Mouse (Mus musculus) liver, embryonic 11.5 days (tissue): ENCODE results near the gene Gas2. TPM values are rescaled to one million over a fixed set of nuclear protein-coding genes. Genes with fewer than 3 reads are reported as not detected.

Experiments used
- ATAC-seq: fragments of 200-750 bp; cut with Nextera tagmentation; replicated peaks from 2 replicates; pipeline ENCODE4 v1.8.0; 2017; ENCODE audit warnings: moderate number of reproducible peaks, mild to moderate bottlenecking, moderate TSS enrichment, moderate library complexity; ENCODE audit not compliant: low FRiP score
- DNase-seq: peaks from one replicate; pipeline ENCODE4 v3.0.0-alpha.2; 2017; ENCODE audit warnings: low spot score
- H3K27ac ChIP-seq: fragments of 300-500 bp; sonication (generic); 2 replicates; pipeline ENCODE4 v1.5.1; 2014; ENCODE audit warnings: mild to moderate bottlenecking, low read depth, low read length, control low read depth
- H3K27me3 ChIP-seq: fragments of 300-500 bp; sonication (generic); replicated peaks from 2 replicates; pipeline ENCODE4 v1.6.1; 2014; ENCODE audit warnings: low read length, mixed read lengths; ENCODE audit not compliant: control insufficient read depth, insufficient read depth
- H3K36me3 ChIP-seq: fragments of 300-500 bp; sonication (generic); 2 replicates; pipeline ENCODE4 v1.6.1; 2014; ENCODE audit warnings: mild to moderate bottlenecking, low read length, moderate library complexity, mixed read lengths; ENCODE audit not compliant: control insufficient read depth, insufficient read depth
- H3K4me1 ChIP-seq: fragments of 300-500 bp; sonication (generic); replicated peaks from 2 replicates; pipeline ENCODE4 v1.6.1; 2014; ENCODE audit warnings: low read length, mixed read lengths; ENCODE audit not compliant: control insufficient read depth, insufficient read depth
- H3K4me2 ChIP-seq: fragments of 300-500 bp; sonication (generic); 2 replicates; pipeline ENCODE4 v1.6.1; 2014; ENCODE audit warnings: mild to moderate bottlenecking, control low read depth, moderate library complexity
- H3K4me3 ChIP-seq: fragments of 300-500 bp; sonication (generic); 2 replicates; pipeline ENCODE4 v1.5.1; 2014; ENCODE audit warnings: low read depth, low read length, control low read depth
- H3K9ac ChIP-seq: fragments of 300-500 bp; sonication (generic); 2 replicates; pipeline ENCODE4 v1.6.1; 2014; ENCODE audit warnings: low read depth, low read length, control low read depth
- H3K9me3 ChIP-seq: fragments of 300-500 bp; sonication (generic); 2 replicates; pipeline ENCODE4 v1.6.1; 2016; ENCODE audit warnings: low read length, inconsistent platforms, mixed read lengths; ENCODE audit not compliant: control insufficient read depth
- WGBS: fragments of 180-500 bp; shearing (Covaris S2); extraction: QIAGEN DNeasy Blood & Tissue Kit; methylation state at CpG from one replicate; pipeline ENCODE4 v1.1.7; 2014; 5-methylcytosine and 5-hydroxymethylcytosine counted together
- polyA plus RNA-seq: library from polyadenylated mRNA; unstranded; fragments of >200 nt; fragmentation: Nextera tagmentation; extraction: Ambion mirVana; gene quantifications from 2 replicates; pipeline ENCODE4 v1.2.1, GENCODE M21; 2014

Gas2 gene
- polyA plus RNA-seq: 13.3 and 14.4 TPM in 2 replicates

- Histone ChIP-seq H3K27ac (peak within 1 kb of the TSS; percentile 97), H3K9me3 (no peaks in the 10 kb centered on the region), H3K27me3 (no peaks in the 10 kb centered on the region), H3K4me3 (peak within 1 kb of the TSS; percentile 78), H3K36me3 (peaks cover 7% of the 10 kb centered on the region), H3K4me1 (peaks cover 15% of the 10 kb centered on the region; the same call in 1 of the 2 replicates), H3K9ac (peak within 1 kb of the TSS; percentile 95), H3K4me2 (peak within 1 kb of the TSS; percentile 89)
- DNase-seq (peak; percentile 84), ATAC-seq (peak; percentile 76)
- 6% methylated on average over 86 of the region's 105 CpGs for WGBS
These were observed at the start of gene Gas2 for GRCm38 (mm10) chr7:51861250-51862096. Gene Gas2, plus strand, starts transcription at chr7:51862015.

- 48% methylated on average over 4 of the region's 4 CpGs for WGBS
- Histone ChIP-seq H3K4me2 (no peak overlapping the region), H3K4me1 (no peaks in the 10 kb centered on the region), H3K9ac (no peak overlapping the region), H3K36me3 (no peaks in the 10 kb centered on the region), H3K9me3 (no peaks in the 10 kb centered on the region), H3K27ac (no peak overlapping the region), H3K4me3 (no peak overlapping the region), H3K27me3 (no peaks in the 10 kb centered on the region)
- no peak for ATAC-seq
- no peak for DNase-seq
These were observed 46.1 kb upstream of the Gas2 start for GRCm38 (mm10) chr7:51815473-51816282.

DNA sequence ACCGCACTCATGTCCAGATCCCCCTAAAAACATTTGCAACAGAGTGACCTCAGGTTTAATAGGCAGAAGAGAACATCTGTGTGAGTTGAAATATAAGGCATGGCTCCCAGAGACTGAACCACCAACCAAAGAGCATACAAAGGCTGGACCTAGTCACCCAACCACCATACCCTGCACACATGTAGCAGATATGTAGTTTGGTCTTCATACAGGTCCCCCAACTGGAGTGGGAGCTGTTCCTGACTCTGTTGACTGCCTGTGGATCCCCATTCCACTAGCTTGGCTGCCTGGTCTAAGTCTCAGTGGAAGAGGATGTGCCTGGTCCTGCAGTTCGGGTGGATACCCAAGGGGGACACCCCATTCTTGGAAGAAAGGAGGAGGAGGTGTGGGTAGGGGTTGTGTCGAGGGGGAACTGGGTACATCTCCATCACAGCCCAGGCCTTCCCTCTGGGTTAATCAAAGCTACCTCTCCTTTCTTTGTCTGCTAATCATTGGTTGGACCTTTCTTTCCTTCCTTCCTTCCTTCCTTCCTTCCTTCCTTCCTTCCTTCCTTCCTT, 45.5 kb upstream of the Gas2 start:
- H3K4me1 ChIP-seq: no peaks in the 10 kb centered on the region
- no peak overlapping the region for H3K9ac ChIP-seq
- H3K9me3 ChIP-seq: no peaks in the 10 kb centered on the region
- no peak overlapping the region for H3K4me3 ChIP-seq
- WGBS: 47% methylated on average over 3 of the region's 3 CpGs
- no peaks in the 10 kb centered on the region for H3K27me3 ChIP-seq
- no peak for DNase-seq
- no peak overlapping the region for H3K4me2 ChIP-seq
- no peaks in the 10 kb centered on the region for H3K36me3 ChIP-seq
- no peak for ATAC-seq
- H3K27ac ChIP-seq: no peak overlapping the region

DNA sequence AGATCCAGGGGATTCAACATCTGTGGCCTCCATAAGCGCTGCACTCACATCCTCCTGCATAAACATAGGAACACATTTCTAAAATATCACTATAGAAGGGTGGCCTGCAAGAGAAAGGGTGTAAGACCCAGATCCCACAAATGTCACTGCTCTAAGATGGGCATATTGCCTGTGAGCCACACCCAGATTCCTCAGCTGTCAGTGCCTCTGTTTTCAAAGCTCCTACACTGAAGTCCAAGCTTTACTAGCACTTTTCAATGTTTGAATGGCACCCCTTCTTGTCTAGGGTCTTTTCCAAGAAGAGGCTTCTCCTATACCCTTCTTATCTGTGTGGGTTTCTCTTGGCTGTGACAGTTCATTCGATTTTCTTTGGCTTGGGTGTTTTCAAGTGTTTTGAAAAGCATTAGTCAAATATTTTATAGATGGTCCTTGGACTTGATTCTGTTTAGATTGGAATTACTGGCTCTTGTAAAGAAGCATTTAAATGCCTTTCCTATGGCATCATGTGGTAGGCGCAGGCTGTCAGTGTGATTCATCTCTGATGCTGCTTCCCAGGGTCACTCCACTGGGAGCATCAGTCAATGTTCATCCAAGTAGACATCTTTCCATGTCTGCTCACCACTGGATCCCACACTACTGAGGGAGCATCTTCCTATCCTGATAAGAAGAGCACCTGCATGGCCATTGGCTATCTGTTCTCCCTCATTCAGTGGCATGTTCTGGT, 43.4 kb upstream of the Gas2 start:
- H3K27me3 ChIP-seq: no peaks in the 10 kb centered on the region
- WGBS: 52% methylated on average over 3 of the region's 3 CpGs
- H3K9me3 ChIP-seq: no peaks in the 10 kb centered on the region
- no peaks in the 10 kb centered on the region for H3K4me1 ChIP-seq
- no peak overlapping the region for H3K4me2 ChIP-seq
- DNase-seq (no peak), ATAC-seq (no peak)
- no peak overlapping the region for H3K4me3 ChIP-seq
- H3K27ac ChIP-seq: no peak overlapping the region
- no peak overlapping the region for H3K9ac ChIP-seq
- H3K36me3 ChIP-seq: no peaks in the 10 kb centered on the region

GRCm38 (mm10) chr7:51819891-51820290, 41.9 kb upstream of the Gas2 start:
- Histone ChIP-seq H3K9ac (no peak overlapping the region), H3K4me2 (no peak overlapping the region), H3K9me3 (no peaks in the 10 kb centered on the region), H3K27ac (no peak overlapping the region), H3K27me3 (no peaks in the 10 kb centered on the region), H3K36me3 (no peaks in the 10 kb centered on the region), H3K4me3 (no peak overlapping the region), H3K4me1 (no peaks in the 10 kb centered on the region)
- 58% methylated on average over 1 of the region's 1 CpGs for WGBS
- DNase-seq (no peak), ATAC-seq (no peak)

GRCm38 (mm10) chr7:51821467-51821866, 40.3 kb upstream of the Gas2 start:
- no peak overlapping the region for H3K4me3 ChIP-seq
- ATAC-seq: no peak
- no peaks in the 10 kb centered on the region for H3K27me3 ChIP-seq
- H3K4me1 ChIP-seq: no peaks in the 10 kb centered on the region
- H3K4me2 ChIP-seq: no peak overlapping the region
- WGBS: 57% methylated on average over 2 of the region's 2 CpGs
- no peak overlapping the region for H3K27ac ChIP-seq
- H3K9ac ChIP-seq: no peak overlapping the region
- H3K36me3 ChIP-seq: no peaks in the 10 kb centered on the region
- H3K9me3 ChIP-seq: no peaks in the 10 kb centered on the region
- no peak for DNase-seq

DNA sequence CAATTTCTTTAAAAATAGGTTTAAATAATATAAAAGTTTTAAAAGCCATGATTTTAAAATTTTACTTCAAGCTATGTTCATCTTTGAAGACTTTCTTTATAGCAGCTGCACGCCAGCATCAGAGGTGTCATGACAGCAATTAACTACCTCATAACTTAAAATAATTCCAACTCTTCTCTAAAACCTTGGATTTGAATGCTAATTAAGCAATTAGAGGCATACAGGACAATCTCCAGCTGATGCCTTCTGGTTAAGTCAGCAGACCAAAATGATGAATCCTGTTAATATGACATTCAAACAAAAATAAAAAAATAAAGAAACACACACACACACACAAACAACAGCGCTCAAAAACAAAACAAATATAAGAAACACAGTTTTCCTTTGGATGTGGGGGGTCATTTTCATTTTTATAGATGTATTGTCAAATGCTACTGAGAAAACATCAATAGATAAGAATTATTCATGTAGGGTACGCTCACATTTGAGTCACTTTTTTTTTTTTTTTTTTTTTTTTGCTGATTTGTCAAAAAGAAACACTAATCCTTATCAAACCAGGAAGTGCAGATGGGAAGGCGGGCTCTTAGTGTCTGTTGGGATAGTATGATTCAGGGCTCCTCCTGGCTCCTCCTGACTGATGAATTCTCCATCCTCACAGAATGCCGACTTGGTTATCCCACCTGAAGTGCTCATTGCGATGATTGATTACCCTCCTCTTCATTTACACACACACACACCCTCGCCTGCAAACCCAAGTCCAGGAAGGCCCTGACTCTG, 38.1 kb upstream of the Gas2 start:
- Histone ChIP-seq H3K27me3 (no peaks in the 10 kb centered on the region), H3K27ac (no peak overlapping the region), H3K36me3 (no peaks in the 10 kb centered on the region), H3K4me1 (no peaks in the 10 kb centered on the region), H3K4me3 (no peak overlapping the region), H3K4me2 (no peak overlapping the region), H3K9ac (no peak overlapping the region), H3K9me3 (no peaks in the 10 kb centered on the region)
- 70% methylated on average over 7 of the region's 7 CpGs for WGBS
- DNase-seq: no peak
- ATAC-seq: no peak

- Histone ChIP-seq H3K27me3 (no peaks in the 10 kb centered on the region), H3K9me3 (no peaks in the 10 kb centered on the region), H3K4me3 (no peak overlapping the region), H3K4me2 (no peak overlapping the region), H3K36me3 (no peaks in the 10 kb centered on the region), H3K27ac (no peak overlapping the region), H3K9ac (no peak overlapping the region), H3K4me1 (no peaks in the 10 kb centered on the region)
- no peak for DNase-seq
- WGBS: 69% methylated on average over 7 of the region's 7 CpGs
- ATAC-seq: no peak
These were observed 29.9 kb upstream of the Gas2 start for GRCm38 (mm10) chr7:51831917-51832316.
